Mouse (Mus musculus) kidney, postnatal 0 days (tissue): Measurements from ENCODE around the gene Cyp1a2. TPM values are rescaled to one million over a fixed set of nuclear protein-coding genes. Genes with fewer than 3 reads are reported as not detected.
"Not testable (repeated sequence)": the region's sequence is repeated elsewhere in the genome, so short reads cannot be mapped to it uniquely, and the experiment has no call there.

ENCODE experiments used
- ATAC-seq: fragments of 200-750 bp; cut with Nextera tagmentation; replicated peaks from 2 replicates; pipeline ENCODE4 v1.8.0; 2017; ENCODE audit warnings: low read depth, moderate number of reproducible peaks, moderate TSS enrichment, moderate library complexity; ENCODE audit not compliant: low FRiP score
- DNase-seq: peaks from one replicate; pipeline ENCODE4 v3.0.0-alpha.2; 2016; ENCODE audit warnings: low spot score
- H3K27ac ChIP-seq: fragments of 300-500 bp; sonication (generic); 2 replicates; pipeline ENCODE4 v1.5.1; 2014; ENCODE audit warnings: mild to moderate bottlenecking
- H3K27me3 ChIP-seq: fragments of 300-500 bp; sonication (generic); 2 replicates; pipeline ENCODE4 v1.6.1; 2014; ENCODE audit warnings: low read length, mixed read lengths; ENCODE audit not compliant: insufficient read depth
- H3K36me3 ChIP-seq: fragments of 300-500 bp; sonication (generic); 2 replicates; pipeline ENCODE4 v1.6.1; 2014; ENCODE audit warnings: low read length, mixed read lengths; ENCODE audit not compliant: insufficient read depth
- H3K4me1 ChIP-seq: fragments of 300-500 bp; sonication (generic); replicated peaks from 2 replicates; pipeline ENCODE4 v1.6.1; 2014; ENCODE audit warnings: antibody characterized with exemption, low read length, mixed read lengths; ENCODE audit not compliant: insufficient read depth
- H3K4me2 ChIP-seq: fragments of 300-500 bp; sonication (generic); 2 replicates; pipeline ENCODE4 v1.6.1; 2014; ENCODE audit warnings: mild to moderate bottlenecking, low read length, moderate library complexity, mixed read lengths
- H3K4me3 ChIP-seq: fragments of 300-500 bp; sonication (generic); replicated peaks from 2 replicates; pipeline ENCODE4 v1.5.1; 2014; ENCODE audit warnings: low read depth, low read length
- H3K9ac ChIP-seq: fragments of 300-500 bp; sonication (generic); 2 replicates; pipeline ENCODE4 v1.6.1; 2014; ENCODE audit warnings: low read depth, low read length
- H3K9me3 ChIP-seq: fragments of 300-500 bp; sonication (generic); replicated peaks from 2 replicates; pipeline ENCODE4 v1.6.1; 2016; ENCODE audit warnings: low read length, inconsistent platforms, mixed read lengths
- CTCF ChIP-seq: IDR thresholded peaks from 2 replicates; pipeline ENCODE4 v1.5.1; 2016; ENCODE audit warnings: antibody characterized with exemption, low read depth, mild to moderate bottlenecking, moderate library complexity
- WGBS: fragments of 180-500 bp; shearing (Covaris S2); extraction: QIAGEN DNeasy Blood & Tissue Kit; methylation state at CpG from one replicate; pipeline ENCODE4 v1.1.7; 2014; 5-methylcytosine and 5-hydroxymethylcytosine counted together
- polyA plus RNA-seq: library from polyadenylated mRNA; unstranded; fragments of >200 nt; fragmentation: Nextera tagmentation; extraction: Ambion mirVana; gene quantifications from 2 replicates; pipeline ENCODE4 v1.2.1, GENCODE M21; 2015

Cyp1a2 gene
- polyA plus RNA-seq, 1 experiment from 2014 or later, result not detected

DNA sequence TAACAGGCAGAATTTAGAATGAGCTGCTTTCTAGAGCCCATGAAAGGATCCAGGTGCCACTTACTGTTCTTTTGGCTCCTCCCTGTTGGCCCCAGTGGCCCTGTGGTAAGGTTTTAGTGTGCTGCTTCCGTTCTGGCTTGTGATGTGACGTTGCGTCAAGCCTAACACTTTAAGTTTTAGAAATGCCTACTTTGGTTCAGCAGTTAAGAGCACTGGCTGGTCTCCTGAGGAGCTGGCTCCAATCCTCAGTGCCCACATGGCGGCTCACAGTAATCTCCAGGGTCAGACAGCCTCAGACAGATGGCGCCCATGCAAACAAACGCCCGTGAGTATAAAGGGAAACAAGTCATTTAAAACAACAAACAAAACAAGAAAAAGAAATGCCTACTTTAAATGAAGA is 34.9 kb upstream of the Cyp1a2 start:
- no peak overlapping the region for H3K4me3 ChIP-seq
- no peak overlapping the region for H3K27ac ChIP-seq
- H3K4me2 ChIP-seq, result no peak overlapping the region
- no peaks in the 10 kb centered on the region for H3K4me1 ChIP-seq
- TF ChIP-seq CTCF, result no peak
- DNase-seq (no peak), ATAC-seq (no peak)
- peaks cover 41% of the 10 kb centered on the region for H3K36me3 ChIP-seq
- no peak overlapping the region for H3K9ac ChIP-seq
- no peaks in the 10 kb centered on the region for H3K9me3 ChIP-seq
- WGBS, result 90% methylated on average over 7 of the region's 7 CpGs
- H3K27me3 ChIP-seq, result no peaks in the 10 kb centered on the region

GRCm38 (mm10) chr9:57712194-57712593 is 28.7 kb upstream of the Cyp1a2 start:
- H3K36me3 ChIP-seq, result peaks cover 26% of the 10 kb centered on the region
- H3K4me2 ChIP-seq, result no peak overlapping the region
- peaks cover 7% of the 10 kb centered on the region; the same call in 1 of the 2 replicates for H3K4me1 ChIP-seq
- DNase-seq (no peak), ATAC-seq (no peak)
- no peak overlapping the region for H3K27ac ChIP-seq
- 72% methylated on average over 2 of the region's 2 CpGs for WGBS
- TF ChIP-seq CTCF, result peak; percentile 38; the same call in 1 of the 2 replicates
- no peaks in the 10 kb centered on the region for H3K9me3 ChIP-seq
- no peak overlapping the region for H3K4me3 ChIP-seq
- no peak overlapping the region for H3K9ac ChIP-seq
- no peaks in the 10 kb centered on the region for H3K27me3 ChIP-seq

- not testable (repeated sequence) for ATAC-seq, H3K27me3 ChIP-seq, H3K9me3 ChIP-seq, H3K4me3 ChIP-seq, H3K4me2 ChIP-seq, H3K4me1 ChIP-seq, H3K27ac ChIP-seq, H3K9ac ChIP-seq, DNase-seq
- WGBS, result 90% methylated on average over 4 of the region's 5 CpGs
- peaks cover 11% of the 10 kb centered on the region for H3K36me3 ChIP-seq
Observed at GRCm38 (mm10) chr9:57710214-57710613, 26.7 kb upstream of the Cyp1a2 start.

- Histone ChIP-seq H3K27ac (peak overlapping the region; percentile 87), H3K9ac (peak overlapping the region; percentile 91), H3K4me2 (peak overlapping the region; percentile 66), H3K36me3 (peaks cover 3% of the 10 kb centered on the region; the same call in 1 of the 2 replicates), H3K4me1 (peaks cover 7% of the 10 kb centered on the region; the same call in 1 of the 2 replicates), H3K9me3 (no peaks in the 10 kb centered on the region), H3K4me3 (peak overlapping the region; percentile 92), H3K27me3 (no peaks in the 10 kb centered on the region)
- WGBS, result 3% methylated on average over 34 of the region's 39 CpGs
- DNase-seq, result peak; percentile 31
- TF ChIP-seq CTCF, result no peak
- ATAC-seq, result peak; percentile 74
Observed at GRCm38 (mm10) chr9:57708720-57709274, 25.3 kb upstream of the Cyp1a2 start.

DNA sequence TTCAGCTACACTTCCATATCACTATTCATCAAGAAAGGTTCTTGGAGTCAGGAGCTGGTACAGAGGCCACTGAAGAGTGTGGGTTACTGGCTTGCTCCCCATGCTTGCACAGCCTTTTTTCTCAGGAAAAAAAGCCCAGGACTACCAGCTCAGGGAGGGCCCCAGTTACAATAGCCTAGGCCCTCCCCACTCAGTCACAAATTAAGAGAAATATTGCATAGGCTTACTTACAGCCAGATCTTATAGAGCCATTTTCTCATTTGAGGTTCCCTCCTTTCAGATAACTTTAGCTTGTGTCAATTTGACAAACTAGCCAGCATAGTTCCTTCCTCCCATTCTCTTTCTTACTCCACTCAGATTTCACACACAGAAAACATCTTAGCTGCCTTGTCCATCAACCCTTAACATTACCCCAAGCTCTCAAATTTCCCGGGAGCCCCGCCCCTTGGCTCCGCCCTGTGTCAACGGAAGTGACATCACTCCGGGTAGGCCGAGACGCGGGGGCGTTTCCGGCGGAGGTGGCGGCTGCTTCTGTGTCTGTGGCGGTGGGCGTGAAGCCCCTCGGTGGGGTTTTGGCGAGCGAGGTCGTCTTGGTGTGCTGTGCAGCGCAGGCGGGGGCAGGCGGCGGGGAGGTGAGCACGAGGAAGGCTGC is 24.7 kb upstream of the Cyp1a2 start, which contains the start of gene Edc3:
Gene Edc3 (plus strand): TSS at position 473 of the 652 bp plus-strand sequence.
- under 1% methylated on average over 23 of the region's 23 CpGs for WGBS
- no peak for TF ChIP-seq CTCF
- ATAC-seq, result peak; percentile 94

GRCm38 (mm10) chr9:57706496-57706895 is 23.0 kb upstream of the Cyp1a2 start:
- Histone ChIP-seq H3K9ac (no peak overlapping the region), H3K4me1 (peaks cover 7% of the 10 kb centered on the region; the same call in 1 of the 2 replicates), H3K9me3 (no peaks in the 10 kb centered on the region), H3K27ac (no peak overlapping the region), H3K36me3 (no peaks in the 10 kb centered on the region), H3K27me3 (no peaks in the 10 kb centered on the region), H3K4me3 (no peak overlapping the region), H3K4me2 (no peak overlapping the region)
- DNase-seq, result no peak
- WGBS, result 89% methylated on average over 3 of the region's 3 CpGs
- TF ChIP-seq CTCF, result no peak
- no peak for ATAC-seq

More for the DNA sequence above, 24.7 kb upstream of the Cyp1a2 start, which contains the start of gene Edc3:
- H3K36me3 ChIP-seq, result no peaks in the 10 kb centered on the region; the same call in 1 of the 2 replicates
- peak; percentile 97 for DNase-seq
- peaks cover 7% of the 10 kb centered on the region; the same call in 1 of the 2 replicates for H3K4me1 ChIP-seq
- peak within 1 kb of the TSS; percentile 87 for H3K27ac ChIP-seq
- H3K9ac ChIP-seq, result peak within 1 kb of the TSS; percentile 91
- peak within 1 kb of the TSS; percentile 92 for H3K4me3 ChIP-seq
- no peaks in the 10 kb centered on the region for H3K27me3 ChIP-seq
- no peaks in the 10 kb centered on the region for H3K9me3 ChIP-seq
- H3K4me2 ChIP-seq, result peak within 1 kb of the TSS; percentile 66
